Mouse (Mus musculus): ENCODE data around the gene Slc25a20. TPM values are rescaled to one million over a fixed set of nuclear protein-coding genes. Genes with fewer than 3 reads are reported as not detected.

Gene Slc25a20
- polyA plus RNA-seq (2014; fragmentation: Nextera tagmentation; extraction: Ambion mirVana): 50.2 and 65.3 TPM in 2 replicates

GRCm38 (mm10) chr9:108661677-108662612, at the start of gene Slc25a20:
Gene Slc25a20 (plus strand): TSS chr9:108662088.
- WGBS: 2% methylated on average over 33 of the region's 37 CpGs
- Histone ChIP-seq H3K4me3 (ENCODE audit: control insufficient read depth in 1 of 2, insufficient read depth in 1 of 2, low read depth in 1 of 2, low read length in 2 of 2) (peak within 1 kb of the TSS; percentile 59 to 87), H3K27ac (replicated peaks in 1 of 2; ENCODE audit: control insufficient read depth in 1 of 2, insufficient read depth in 1 of 2, low read depth in 2 of 2, low read length in 2 of 2) (peak within 1 kb of the TSS; percentile 37 to 42; a peak in 3 of 4 replicates), H3K4me2 (ENCODE audit: low read length) (peak within 1 kb of the TSS; percentile 60), H3K9ac (ENCODE audit: low read length) (peak within 1 kb of the TSS; percentile 76), H3K36me3 (ENCODE audit: control insufficient read depth, insufficient read depth, low read length) (no peaks in the 10 kb centered on the region), H3K27me3 (ENCODE audit: control insufficient read depth, insufficient read depth, low read length) (no peaks in the 10 kb centered on the region), H3K9me3 (ENCODE audit: control insufficient read depth, low read length) (no peaks in the 10 kb centered on the region), H3K4me1 (ENCODE audit: control insufficient read depth in 2 of 2, insufficient read depth in 2 of 2, low read length in 2 of 2) (peaks cover 6 to 8% of the 10 kb centered on the region in 2 experiments; a peak in 2 of 4 replicates)
- ATAC-seq (ENCODE audit: insufficient number of reproducible peaks, insufficient read depth, low FRiP score, low read depth): peak; percentile 91

DNA sequence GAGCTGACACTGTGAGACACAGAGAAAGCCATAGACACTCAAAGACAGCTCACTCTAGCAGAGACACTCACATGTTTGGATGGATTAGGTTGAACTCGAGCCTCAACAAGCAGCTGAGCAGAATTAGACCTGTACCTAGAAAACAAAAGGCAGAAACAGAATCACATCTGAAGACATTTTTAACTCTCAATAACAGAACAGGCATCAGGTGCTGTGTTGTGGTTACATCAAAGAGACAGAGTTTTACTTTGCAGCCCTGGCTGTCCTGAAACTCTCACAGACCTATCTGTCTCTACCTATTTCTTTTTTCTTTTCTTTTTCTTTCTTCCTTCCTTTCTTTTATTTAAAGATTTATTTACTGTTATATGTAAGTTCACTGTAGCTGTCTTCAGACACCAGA, 44.6 kb upstream of the Slc25a20 start:
- Histone ChIP-seq H3K27ac (replicated peaks in 1 of 2; ENCODE audit: control insufficient read depth in 1 of 2, insufficient read depth in 1 of 2, low read depth in 2 of 2, low read length in 2 of 2) (no peak overlapping the region), H3K9ac (ENCODE audit: low read length) (no peak overlapping the region), H3K36me3 (ENCODE audit: control insufficient read depth, insufficient read depth, low read length) (peaks cover 91% of the 10 kb centered on the region), H3K4me1 (ENCODE audit: control insufficient read depth in 2 of 2, insufficient read depth in 2 of 2, low read length in 2 of 2) (no peaks in the 10 kb centered on the region), H3K4me2 (ENCODE audit: low read length) (no peak overlapping the region), H3K27me3 (ENCODE audit: control insufficient read depth, insufficient read depth, low read length) (no peaks in the 10 kb centered on the region), H3K4me3 (ENCODE audit: control insufficient read depth in 1 of 2, insufficient read depth in 1 of 2, low read depth in 1 of 2, low read length in 2 of 2) (no peak overlapping the region), H3K9me3 (ENCODE audit: control insufficient read depth, low read length) (no peaks in the 10 kb centered on the region)
- 79% methylated on average over 1 of the region's 1 CpGs for WGBS
- ATAC-seq (ENCODE audit: insufficient number of reproducible peaks, insufficient read depth, low FRiP score, low read depth): no peak

GRCm38 (mm10) chr9:108626498-108626897, 35.4 kb upstream of the Slc25a20 start:
- Histone ChIP-seq H3K36me3 (ENCODE audit: control insufficient read depth, insufficient read depth, low read length) (peaks cover 27% of the 10 kb centered on the region), H3K4me3 (ENCODE audit: control insufficient read depth in 1 of 2, insufficient read depth in 1 of 2, low read depth in 1 of 2, low read length in 2 of 2) (no peak overlapping the region), H3K4me2 (ENCODE audit: low read length) (no peak overlapping the region), H3K27ac (replicated peaks in 1 of 2; ENCODE audit: control insufficient read depth in 1 of 2, insufficient read depth in 1 of 2, low read depth in 2 of 2, low read length in 2 of 2) (peak overlapping the region; percentile 84 to 94), H3K9ac (ENCODE audit: low read length) (no peak overlapping the region), H3K4me1 (ENCODE audit: control insufficient read depth in 2 of 2, insufficient read depth in 2 of 2, low read length in 2 of 2) (peaks cover 2 to 23% of the 10 kb centered on the region in 2 experiments; a peak in 3 of 4 replicates), H3K9me3 (ENCODE audit: control insufficient read depth, low read length) (no peaks in the 10 kb centered on the region), H3K27me3 (ENCODE audit: control insufficient read depth, insufficient read depth, low read length) (no peaks in the 10 kb centered on the region)
- 27% methylated on average over 2 of the region's 2 CpGs for WGBS
- peak; percentile 91 for ATAC-seq (ENCODE audit: insufficient number of reproducible peaks, insufficient read depth, low FRiP score, low read depth)

DNA sequence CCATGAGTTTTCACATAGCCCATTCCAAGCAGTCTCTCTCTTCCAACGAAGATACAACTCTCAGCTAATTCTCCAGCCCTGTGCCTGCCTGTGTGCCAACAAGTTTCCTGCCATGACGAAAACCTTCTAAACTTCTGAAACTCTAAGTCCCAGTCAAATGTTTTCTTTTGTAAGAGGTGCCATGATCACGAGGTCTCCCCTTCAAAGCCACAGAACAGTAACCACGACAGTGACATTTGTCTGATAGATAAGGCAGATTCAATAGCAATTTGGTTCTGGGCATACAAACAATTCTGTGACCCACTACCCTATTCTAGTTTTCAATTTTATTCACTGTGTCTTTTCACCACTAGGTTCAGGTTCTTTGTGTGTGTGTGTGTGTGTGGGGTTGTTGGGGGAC, 33.7 kb upstream of the Slc25a20 start:
- WGBS: 67% methylated on average over 4 of the region's 4 CpGs
- no peaks in the 10 kb centered on the region for H3K9me3 ChIP-seq (ENCODE audit: control insufficient read depth, low read length)
- H3K9ac ChIP-seq (ENCODE audit: low read length): no peak overlapping the region
- peaks cover 2 to 37% of the 10 kb centered on the region in 2 experiments; a peak in 3 of 4 replicates for H3K4me1 ChIP-seq (ENCODE audit: control insufficient read depth in 2 of 2, insufficient read depth in 2 of 2, low read length in 2 of 2)
- no peak for ATAC-seq (ENCODE audit: insufficient number of reproducible peaks, insufficient read depth, low FRiP score, low read depth)
- no peak overlapping the region for H3K4me2 ChIP-seq (ENCODE audit: low read length)
- H3K36me3 ChIP-seq (ENCODE audit: control insufficient read depth, insufficient read depth, low read length): peaks cover 29% of the 10 kb centered on the region
- no peak overlapping the region for H3K4me3 ChIP-seq (ENCODE audit: control insufficient read depth in 1 of 2, insufficient read depth in 1 of 2, low read depth in 1 of 2, low read length in 2 of 2)
- peak overlapping the region in 1 of 2 experiments; percentile 94; a peak in 2 of 4 replicates for H3K27ac ChIP-seq (replicated peaks in 1 of 2; ENCODE audit: control insufficient read depth in 1 of 2, insufficient read depth in 1 of 2, low read depth in 2 of 2, low read length in 2 of 2)
- no peaks in the 10 kb centered on the region for H3K27me3 ChIP-seq (ENCODE audit: control insufficient read depth, insufficient read depth, low read length)

DNA sequence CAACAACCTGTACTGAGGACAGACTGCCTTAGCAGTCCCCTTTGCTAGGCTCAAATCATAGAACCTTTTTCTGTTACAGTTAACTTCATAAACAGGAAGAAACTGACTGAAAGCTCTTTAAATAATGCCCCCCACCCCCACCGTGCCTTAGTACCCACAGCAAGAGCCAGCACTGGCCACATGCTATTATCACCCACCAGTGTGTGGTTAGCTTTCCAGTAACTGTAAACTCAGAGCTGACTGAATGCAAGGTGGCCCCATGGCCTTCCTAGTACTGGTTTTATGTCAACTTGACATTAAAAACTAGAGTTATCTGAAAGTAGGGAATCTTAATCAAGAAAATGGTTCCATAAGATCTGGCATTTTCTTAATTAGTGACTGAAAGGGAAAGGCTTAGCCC, 31.2 kb upstream of the Slc25a20 start:
- no peak overlapping the region for H3K4me2 ChIP-seq (ENCODE audit: low read length)
- H3K9me3 ChIP-seq (ENCODE audit: control insufficient read depth, low read length): no peaks in the 10 kb centered on the region
- no peak overlapping the region for H3K9ac ChIP-seq (ENCODE audit: low read length)
- ATAC-seq (ENCODE audit: insufficient number of reproducible peaks, insufficient read depth, low FRiP score, low read depth): no peak
- H3K27me3 ChIP-seq (ENCODE audit: control insufficient read depth, insufficient read depth, low read length): no peaks in the 10 kb centered on the region
- H3K27ac ChIP-seq (replicated peaks in 1 of 2; ENCODE audit: control insufficient read depth in 1 of 2, insufficient read depth in 1 of 2, low read depth in 2 of 2, low read length in 2 of 2): no peak overlapping the region
- no peak overlapping the region for H3K4me3 ChIP-seq (ENCODE audit: control insufficient read depth in 1 of 2, insufficient read depth in 1 of 2, low read depth in 1 of 2, low read length in 2 of 2)
- peaks cover 42% of the 10 kb centered on the region for H3K36me3 ChIP-seq (ENCODE audit: control insufficient read depth, insufficient read depth, low read length)
- H3K4me1 ChIP-seq (ENCODE audit: control insufficient read depth in 2 of 2, insufficient read depth in 2 of 2, low read length in 2 of 2): peaks cover 2 to 37% of the 10 kb centered on the region in 2 experiments; a peak in 3 of 4 replicates
- WGBS: 72% methylated on average over 1 of the region's 1 CpGs

GRCm38 (mm10) chr9:108631631-108632256, 30.1 kb upstream of the Slc25a20 start:
- no peak overlapping the region for H3K4me2 ChIP-seq (ENCODE audit: low read length)
- H3K27me3 ChIP-seq (ENCODE audit: control insufficient read depth, insufficient read depth, low read length): no peaks in the 10 kb centered on the region
- 50% methylated on average over 5 of the region's 5 CpGs for WGBS
- no peak overlapping the region for H3K27ac ChIP-seq (replicated peaks in 1 of 2; ENCODE audit: control insufficient read depth in 1 of 2, insufficient read depth in 1 of 2, low read depth in 2 of 2, low read length in 2 of 2)
- H3K9me3 ChIP-seq (ENCODE audit: control insufficient read depth, low read length): no peaks in the 10 kb centered on the region
- peaks cover 46% of the 10 kb centered on the region for H3K36me3 ChIP-seq (ENCODE audit: control insufficient read depth, insufficient read depth, low read length)
- H3K4me3 ChIP-seq (ENCODE audit: control insufficient read depth in 1 of 2, insufficient read depth in 1 of 2, low read depth in 1 of 2, low read length in 2 of 2): no peak overlapping the region
- ATAC-seq (ENCODE audit: insufficient number of reproducible peaks, insufficient read depth, low FRiP score, low read depth): no peak
- no peak overlapping the region for H3K9ac ChIP-seq (ENCODE audit: low read length)
- H3K4me1 ChIP-seq (ENCODE audit: control insufficient read depth in 2 of 2, insufficient read depth in 2 of 2, low read length in 2 of 2): peaks cover 0 to 30% of the 10 kb centered on the region in 2 experiments; a peak in 2 of 4 replicates

- ATAC-seq (ENCODE audit: insufficient number of reproducible peaks, insufficient read depth, low FRiP score, low read depth): no peak
- H3K4me1 ChIP-seq (ENCODE audit: control insufficient read depth in 2 of 2, insufficient read depth in 2 of 2, low read length in 2 of 2): peaks cover 0 to 23% of the 10 kb centered on the region in 2 experiments; a peak in 2 of 4 replicates
- H3K9ac ChIP-seq (ENCODE audit: low read length): no peak overlapping the region
- 71% methylated on average over 5 of the region's 5 CpGs for WGBS
- H3K4me2 ChIP-seq (ENCODE audit: low read length): no peak overlapping the region
- no peak overlapping the region for H3K27ac ChIP-seq (replicated peaks in 1 of 2; ENCODE audit: control insufficient read depth in 1 of 2, insufficient read depth in 1 of 2, low read depth in 2 of 2, low read length in 2 of 2)
- no peaks in the 10 kb centered on the region for H3K9me3 ChIP-seq (ENCODE audit: control insufficient read depth, low read length)
- H3K36me3 ChIP-seq (ENCODE audit: control insufficient read depth, insufficient read depth, low read length): peaks cover 46% of the 10 kb centered on the region
- H3K4me3 ChIP-seq (ENCODE audit: control insufficient read depth in 1 of 2, insufficient read depth in 1 of 2, low read depth in 1 of 2, low read length in 2 of 2): no peak overlapping the region
- H3K27me3 ChIP-seq (ENCODE audit: control insufficient read depth, insufficient read depth, low read length): no peaks in the 10 kb centered on the region
Measured at GRCm38 (mm10) chr9:108632375-108632774, 29.5 kb upstream of the Slc25a20 start.

Data from heart, embryonic 14.5 days (tissue).